Mouse (Mus musculus): ENCODE results near the gene Nudt2.

DNA sequence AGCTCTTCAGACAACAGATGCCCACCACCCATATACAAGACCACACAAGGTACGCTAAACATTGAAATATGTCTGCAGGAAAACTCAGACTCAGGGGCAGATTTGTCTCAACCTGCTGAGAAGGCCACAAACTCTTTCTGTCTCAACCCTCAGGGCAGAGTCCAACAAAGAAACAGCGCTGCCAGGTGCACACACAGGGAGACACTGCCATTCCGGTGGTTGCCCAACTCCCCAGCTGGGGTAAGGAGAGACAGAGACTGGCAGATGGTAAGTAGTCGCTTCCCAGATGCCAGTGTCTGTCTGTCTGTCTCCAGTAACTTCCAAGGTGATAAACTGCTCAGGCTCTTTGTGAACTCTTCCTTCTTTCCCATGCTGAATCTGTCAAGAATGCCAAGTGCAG is 35.8 kb downstream of the Nudt2 start:
- TF ChIP-seq CHD2 (IDR thresholded peaks at IDR 0.05; ENCODE audit: low read depth, low read length), result no peak
- no peak for TF ChIP-seq ZNF384 (IDR thresholded peaks at IDR 0.05; ENCODE audit: low read depth, low read length)
- TF ChIP-seq ZC3H11A (IDR thresholded peaks at IDR 0.05; ENCODE audit: borderline replicate concordance, low read depth, low read length), result no peak

All from ES-E14 (cell line).